Mouse (Mus musculus) liver, adult 2 months (tissue): ENCODE measurements around the gene Slc9a9. TPM values are rescaled to one million over a fixed set of nuclear protein-coding genes. Genes with fewer than 3 reads are reported as not detected.

Experiments used
- DNase-seq: peaks from one replicate; pipeline ENCODE4 v3.0.0-alpha.2; 2011; ENCODE audit warnings: low read depth, low spot score; ENCODE audit errors: extremely low read depth
- H3K27ac ChIP-seq: fragments of 200-500 bp; replicated peaks from 2 replicates; pipeline ENCODE4 v1.5.1; 2012; ENCODE audit warnings: low read depth, mild to moderate bottlenecking, control low read depth, inconsistent platforms, low read length; ENCODE audit not compliant: insufficient read depth
- H3K27me3 ChIP-seq: fragments of 200-500 bp; 2 replicates; pipeline ENCODE4 v1.6.1; 2012; ENCODE audit warnings: mild to moderate bottlenecking, moderate library complexity, low read length, inconsistent platforms; ENCODE audit not compliant: control insufficient read depth, insufficient read depth
- H3K36me3 ChIP-seq: fragments of 200-500 bp; 2 replicates; pipeline ENCODE4 v1.6.1; 2012; ENCODE audit warnings: low read length, inconsistent platforms; ENCODE audit not compliant: control insufficient read depth, insufficient read depth
- H3K4me1 ChIP-seq: fragments of 200-500 bp; 2 replicates; pipeline ENCODE4 v1.6.1; 2011; ENCODE audit warnings: low read length; ENCODE audit not compliant: control insufficient read depth, insufficient read depth
- H3K4me3 ChIP-seq: fragments of 200-500 bp; 2 replicates; pipeline ENCODE4 v1.5.1; 2011; ENCODE audit warnings: low read depth, mild to moderate bottlenecking, control low read depth, low read length, moderate library complexity; ENCODE audit not compliant: insufficient read depth
- H3K79me2 ChIP-seq: fragments of 200-500 bp; 2 replicates; pipeline ENCODE4 v1.6.1; 2012; ENCODE audit warnings: inconsistent platforms, mild to moderate bottlenecking, low read length, moderate library complexity; ENCODE audit not compliant: control insufficient read depth, insufficient read depth
- H3K9ac ChIP-seq: fragments of 200-500 bp; 2 replicates; pipeline ENCODE4 v1.6.1; 2012; ENCODE audit warnings: low read depth, mild to moderate bottlenecking, control low read depth, inconsistent platforms, low read length
- CTCF ChIP-seq: fragments of 200-500 bp; IDR thresholded peaks from 2 replicates; pipeline ENCODE4 v1.5.1; 2011; ENCODE audit warnings: low read depth, low read length, control low read depth
- POLR2A ChIP-seq: fragments of 200-500 bp; IDR thresholded peaks from 2 replicates; pipeline ENCODE4 v1.6.1; 2011; ENCODE audit warnings: low read length, control low read depth; ENCODE audit not compliant: insufficient read depth; ENCODE audit errors: extremely low read depth
- WGBS: fragments of 180-500 bp; shearing (Covaris S2); methylation state at CpG from one replicate; pipeline ENCODE4 v1.1.7; 2018; 5-methylcytosine and 5-hydroxymethylcytosine counted together
- polyA plus RNA-seq: library from polyadenylated mRNA; depleted of rRNA; stranded (reverse); fragments of >200 nt; gene quantifications from 2 replicates; pipeline ENCODE4 v1.2.3, GENCODE M21; 2012
- total RNA-seq: library from RNA; depleted of rRNA; stranded (reverse); fragments of >200 nt; gene quantifications from 2 replicates; pipeline ENCODE4 v1.2.3, GENCODE M21; 2014

Gene Slc9a9
- total and polyA plus RNA-seq, 2 experiments: 1.7 to 6.0 TPM

GRCm38 (mm10) chr9:94869023-94869799 lies 199.5 kb downstream of the Slc9a9 start:
- TF ChIP-seq POLR2A (no peak), CTCF (no peak)
- no peak overlapping the region for H3K4me3 ChIP-seq
- no peak overlapping the region for H3K27ac ChIP-seq
- no peak overlapping the region for H3K9ac ChIP-seq
- H3K36me3 ChIP-seq: no peaks in the 10 kb centered on the region
- no peaks in the 10 kb centered on the region for H3K79me2 ChIP-seq
- H3K4me1 ChIP-seq: no peaks in the 10 kb centered on the region
- H3K27me3 ChIP-seq: no peaks in the 10 kb centered on the region
- DNase-seq: no peak
- 67% methylated on average over 4 of the region's 4 CpGs for WGBS

DNA sequence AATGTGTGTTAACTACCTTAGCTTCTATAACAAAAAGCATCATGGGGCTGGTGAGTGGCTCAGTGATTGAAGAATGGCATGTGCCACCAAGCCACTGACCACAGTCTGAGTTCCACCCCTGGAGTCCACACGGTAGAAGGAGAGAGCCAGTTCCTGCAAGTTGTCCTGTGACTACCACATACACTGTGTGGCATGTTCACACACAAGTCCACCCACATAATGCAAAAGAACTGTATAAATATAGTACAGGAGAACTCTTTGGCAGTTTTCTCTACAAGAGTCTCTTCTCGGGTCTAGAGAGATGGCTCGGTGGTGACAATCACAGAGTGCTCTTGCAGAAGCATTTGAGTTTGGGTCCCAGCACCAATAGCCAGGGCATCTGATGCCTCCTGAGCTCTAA lies 212.8 kb downstream of the Slc9a9 start:
- H3K9ac ChIP-seq: no peak overlapping the region
- DNase-seq: no peak
- no peak overlapping the region for H3K4me3 ChIP-seq
- no peaks in the 10 kb centered on the region for H3K4me1 ChIP-seq
- no peaks in the 10 kb centered on the region for H3K36me3 ChIP-seq
- H3K27me3 ChIP-seq: no peaks in the 10 kb centered on the region
- no peak overlapping the region for H3K27ac ChIP-seq
- 96% methylated on average over 3 of the region's 3 CpGs for WGBS
- H3K79me2 ChIP-seq: no peaks in the 10 kb centered on the region
- TF ChIP-seq CTCF (no peak), POLR2A (no peak)

DNA sequence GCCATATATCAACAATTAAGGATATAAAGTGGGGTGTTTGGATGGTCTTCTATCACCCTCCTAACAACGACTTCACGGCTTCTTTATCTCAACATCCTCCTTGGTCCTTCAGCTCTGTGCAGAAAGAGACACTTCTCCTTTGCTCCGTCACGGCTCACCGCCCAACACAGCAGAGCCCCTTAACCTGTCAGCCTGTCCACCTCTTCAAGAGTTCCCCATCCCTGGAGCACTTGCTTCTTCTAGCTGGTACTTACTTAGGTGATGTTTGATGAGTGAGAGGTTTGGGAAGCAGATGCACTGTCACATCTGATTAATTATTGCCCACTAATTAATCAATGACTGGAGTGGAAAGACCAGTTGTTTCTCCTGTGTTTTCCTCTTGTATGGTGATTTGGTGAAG lies 213.7 kb downstream of the Slc9a9 start:
- TF ChIP-seq CTCF: no peak
- no peak for TF ChIP-seq POLR2A
- Histone ChIP-seq H3K27ac (no peak overlapping the region), H3K79me2 (no peaks in the 10 kb centered on the region), H3K4me1 (no peaks in the 10 kb centered on the region), H3K4me3 (no peak overlapping the region), H3K9ac (no peak overlapping the region), H3K27me3 (no peaks in the 10 kb centered on the region), H3K36me3 (no peaks in the 10 kb centered on the region)
- no peak for DNase-seq
- 91% methylated on average over 5 of the region's 5 CpGs for WGBS

- Histone ChIP-seq H3K9ac (no peak overlapping the region), H3K36me3 (no peaks in the 10 kb centered on the region), H3K79me2 (no peaks in the 10 kb centered on the region), H3K4me3 (no peak overlapping the region), H3K27me3 (no peaks in the 10 kb centered on the region), H3K27ac (no peak overlapping the region), H3K4me1 (no peaks in the 10 kb centered on the region)
- TF ChIP-seq POLR2A: no peak
- no peak for TF ChIP-seq CTCF
- WGBS: 61% methylated on average over 1 of the region's 1 CpGs
- DNase-seq: peak; percentile 1
Measured at GRCm38 (mm10) chr9:94885151-94885550, 215.4 kb downstream of the Slc9a9 start.

- DNase-seq: no peak
- Histone ChIP-seq H3K36me3 (no peaks in the 10 kb centered on the region), H3K4me3 (no peak overlapping the region), H3K27ac (no peak overlapping the region), H3K27me3 (no peaks in the 10 kb centered on the region), H3K9ac (no peak overlapping the region), H3K4me1 (no peaks in the 10 kb centered on the region), H3K79me2 (no peaks in the 10 kb centered on the region)
- TF ChIP-seq CTCF: no peak
- no peak for TF ChIP-seq POLR2A
Measured at GRCm38 (mm10) chr9:94889647-94890046, 219.9 kb downstream of the Slc9a9 start.

GRCm38 (mm10) chr9:94895882-94896281 lies 226.2 kb downstream of the Slc9a9 start:
- DNase-seq: no peak
- TF ChIP-seq POLR2A (no peak), CTCF (no peak)
- 82% methylated on average over 5 of the region's 5 CpGs for WGBS
- Histone ChIP-seq H3K9ac (no peak overlapping the region), H3K4me3 (no peak overlapping the region), H3K27me3 (no peaks in the 10 kb centered on the region), H3K4me1 (no peaks in the 10 kb centered on the region), H3K79me2 (no peaks in the 10 kb centered on the region), H3K36me3 (no peaks in the 10 kb centered on the region), H3K27ac (no peak overlapping the region)
